Mouse (Mus musculus): ENCODE results near the gene 2700097O09Rik.
"Not testable (repeated sequence)": the region's sequence is repeated elsewhere in the genome, so short reads cannot be mapped to it uniquely, and the experiment has no call there.

The 2700097O09Rik gene

GRCm38 (mm10) chr12:55041011-55041410 lies 38.9 kb downstream of the 2700097O09Rik start:
- no peak for DNase-seq (ENCODE audit: low spot score)

DNA sequence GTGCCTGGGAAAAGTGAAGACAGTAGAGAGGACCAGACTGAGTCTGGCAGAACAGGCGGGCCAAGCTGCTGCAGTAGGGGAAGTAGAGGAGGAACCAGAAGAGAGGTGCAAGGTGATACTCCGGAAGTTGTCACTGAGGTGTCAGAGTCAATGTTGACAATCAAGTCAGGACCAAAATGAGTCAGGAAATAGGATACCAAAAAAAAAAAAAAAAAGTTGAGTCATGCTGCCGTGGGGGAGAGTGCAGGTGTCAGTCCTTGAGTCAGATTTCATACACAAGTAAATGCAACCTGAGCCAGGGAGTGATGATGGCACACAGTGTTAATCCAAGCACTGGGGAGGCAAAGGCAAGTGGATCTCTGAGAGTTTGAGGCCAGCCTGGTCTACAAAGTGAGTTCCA lies 52.8 kb downstream of the 2700097O09Rik start:
- DNase-seq (ENCODE audit: low spot score), result no peak

DNA sequence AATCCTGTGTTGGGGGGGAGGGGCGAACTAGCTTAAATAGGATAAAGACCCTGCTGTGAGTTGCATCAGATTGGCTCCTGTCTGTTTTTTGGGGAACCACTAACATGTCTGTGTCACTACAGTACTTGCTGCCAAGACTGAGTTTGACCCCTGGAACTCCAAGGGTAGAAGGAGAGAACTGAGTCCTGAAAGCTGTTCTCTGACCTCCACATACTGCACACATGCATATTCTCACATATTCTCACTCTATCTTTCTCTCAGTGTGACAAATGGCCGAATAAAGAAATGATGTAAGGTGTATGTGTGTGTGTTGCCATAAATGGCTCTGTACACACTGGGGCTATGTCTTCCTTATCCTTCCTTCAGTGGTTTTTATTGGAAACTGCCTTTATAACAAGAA lies 56.6 kb downstream of the 2700097O09Rik start:
- no peak for DNase-seq (ENCODE audit: low spot score)

DNA sequence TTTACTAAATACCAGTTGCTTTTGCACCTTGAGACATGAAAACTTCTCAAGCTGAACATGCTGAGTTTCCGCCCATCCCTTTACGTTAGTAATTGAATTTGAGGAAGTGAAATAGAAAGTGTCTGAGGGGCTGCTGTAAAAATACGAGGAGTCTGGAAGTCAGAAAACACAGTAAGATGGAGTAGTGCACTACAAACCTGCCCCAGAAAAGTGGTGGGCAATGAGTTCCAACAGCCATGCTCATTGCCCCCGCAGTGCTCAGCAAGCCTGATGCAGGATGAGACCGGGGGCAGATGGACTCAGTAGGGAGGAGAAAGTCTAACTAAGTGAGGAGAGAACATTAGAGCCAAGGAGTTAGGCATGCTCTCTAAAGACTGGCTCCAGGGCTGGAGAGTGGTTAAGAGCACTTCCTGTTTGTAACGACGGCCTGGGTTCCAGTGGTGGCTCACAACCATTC lies 60.5 kb downstream of the 2700097O09Rik start:
- no peak for DNase-seq (ENCODE audit: low spot score)

DNA sequence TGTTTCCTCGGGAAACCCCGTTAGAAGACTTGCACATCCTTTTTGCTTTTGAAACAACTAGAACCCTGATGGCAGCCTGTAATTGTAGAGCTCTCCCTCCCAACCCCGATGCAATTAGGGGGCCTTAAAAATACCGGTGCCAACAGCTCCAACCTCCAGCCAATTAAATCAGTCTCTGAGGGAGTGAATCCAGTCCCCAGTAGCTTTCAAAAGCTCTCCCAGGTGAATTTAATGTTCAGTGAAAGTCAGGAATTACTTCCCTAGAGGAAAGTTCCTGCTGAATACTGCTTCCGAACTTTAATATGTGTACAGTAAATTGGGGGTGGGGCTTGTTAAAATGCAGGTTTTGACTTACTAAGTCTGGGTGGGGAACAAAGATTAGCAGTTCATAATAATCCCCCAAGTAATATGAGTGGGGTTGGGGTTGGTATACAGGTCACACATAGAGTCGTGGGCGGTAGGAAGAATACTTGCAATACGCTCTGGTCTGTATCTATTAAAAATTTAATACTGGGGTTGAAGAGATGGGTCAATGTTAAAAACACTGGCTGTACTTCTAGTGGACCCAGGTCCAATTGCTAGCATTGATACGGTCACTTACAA lies 62.7 kb downstream of the 2700097O09Rik start:
- no peak for DNase-seq (ENCODE audit: low spot score)

DNA sequence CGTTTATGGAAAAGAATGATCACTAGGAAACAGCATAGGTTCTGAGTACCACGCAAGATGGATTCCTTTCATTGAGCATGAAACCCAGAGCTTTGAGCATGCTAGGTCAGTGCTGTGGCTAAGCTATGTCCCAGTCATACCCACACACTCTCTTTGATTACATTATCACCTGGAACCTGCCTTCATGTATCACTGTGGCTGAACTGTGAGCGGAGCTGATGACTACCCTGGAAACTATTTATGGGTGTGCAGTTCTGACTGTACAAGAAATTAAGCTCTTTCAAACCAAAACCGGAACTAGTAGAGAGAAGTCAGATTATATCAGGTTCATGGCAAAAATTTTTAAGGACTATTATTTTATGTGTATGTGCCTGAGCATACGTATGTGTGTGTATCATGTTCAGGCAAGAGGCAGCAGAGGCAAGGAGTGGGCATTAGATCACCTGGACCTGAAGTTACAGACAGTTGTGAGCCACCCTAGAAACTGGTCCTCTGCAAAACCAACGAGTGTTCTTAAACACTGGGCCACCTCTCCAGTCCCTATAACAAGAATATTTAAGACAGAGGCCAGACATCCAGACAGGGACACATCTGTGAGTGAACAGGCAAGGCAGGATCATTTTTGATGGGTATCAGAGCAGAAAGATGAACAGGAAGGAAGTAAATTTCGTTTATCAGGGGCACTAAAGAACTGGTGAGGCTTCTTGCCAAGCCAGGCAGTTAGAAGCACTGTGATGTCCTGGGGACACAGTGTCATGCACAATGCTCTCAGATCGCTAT lies 63.4 kb downstream of the 2700097O09Rik start:
- DNase-seq (ENCODE audit: low spot score), result no peak

GRCm38 (mm10) chr12:55015428-55015827 lies 64.5 kb downstream of the 2700097O09Rik start:
- no peak for DNase-seq (ENCODE audit: low spot score)

GRCm38 (mm10) chr12:55013626-55014398 lies 66.1 kb downstream of the 2700097O09Rik start, which contains the start of gene Baz1a:
Baz1a (minus strand) TSS chr12:55014348.
- DNase-seq (ENCODE audit: low spot score), result no peak

DNA sequence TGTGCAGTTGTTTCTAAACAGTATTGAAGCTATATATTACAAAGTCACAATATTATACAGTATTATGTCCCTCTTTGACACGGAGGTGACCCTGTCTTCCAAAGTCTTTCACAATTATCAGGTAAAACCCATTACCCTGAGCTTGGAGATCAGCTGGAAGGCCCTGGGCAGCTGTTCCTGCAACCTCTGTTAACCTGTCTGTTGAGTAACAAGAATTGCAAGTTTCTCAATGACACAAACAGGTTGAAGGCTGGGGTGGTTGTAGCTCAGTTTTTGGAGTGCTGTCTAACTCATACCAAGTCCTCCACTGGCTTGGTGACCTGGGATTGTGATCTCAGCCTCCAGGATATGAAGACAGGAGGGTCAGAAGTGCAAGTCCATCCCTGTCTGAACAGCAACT lies 66.9 kb downstream of the 2700097O09Rik start:
- no peak for DNase-seq (ENCODE audit: low spot score)

- DNase-seq (ENCODE audit: low spot score), result no peak
These were observed 72.4 kb downstream of the 2700097O09Rik start for GRCm38 (mm10) chr12:55007361-55008008.

- no peak for DNase-seq (ENCODE audit: low spot score)
These were observed 73.8 kb downstream of the 2700097O09Rik start for GRCm38 (mm10) chr12:55006071-55006470.

DNA sequence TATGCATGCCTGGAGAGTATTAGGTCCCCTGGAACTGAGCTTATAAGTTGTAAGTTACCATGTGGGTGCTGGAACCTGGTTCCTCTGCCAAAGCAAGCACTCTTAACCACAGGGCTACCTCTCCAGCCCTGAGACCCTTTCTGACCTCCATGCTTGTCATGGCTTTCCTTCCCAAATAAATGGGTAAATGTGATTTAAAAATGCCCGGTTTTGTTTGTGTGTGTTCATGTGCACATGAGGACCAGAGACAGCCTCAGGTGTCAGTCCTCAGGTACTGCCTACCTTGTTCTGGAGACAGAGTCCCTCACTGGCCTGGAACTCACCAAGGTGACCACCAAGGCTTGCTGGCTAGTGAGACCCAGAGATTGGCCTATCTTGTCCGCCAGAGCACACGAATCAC lies 75.5 kb downstream of the 2700097O09Rik start:
- DNase-seq (ENCODE audit: low spot score), result no peak

GRCm38 (mm10) chr12:55003843-55004242 lies 76.1 kb downstream of the 2700097O09Rik start:
- DNase-seq (ENCODE audit: low spot score), result no peak

- not testable (repeated sequence) for DNase-seq (ENCODE audit: low spot score)
These were observed 77.4 kb downstream of the 2700097O09Rik start for GRCm38 (mm10) chr12:55002532-55002931.

GRCm38 (mm10) chr12:54999016-54999690 lies 80.8 kb downstream of the 2700097O09Rik start:
- no peak for DNase-seq (ENCODE audit: low spot score)

- no peak for DNase-seq (ENCODE audit: low spot score)
These were observed 81.5 kb downstream of the 2700097O09Rik start for GRCm38 (mm10) chr12:54998411-54998810.

DNA sequence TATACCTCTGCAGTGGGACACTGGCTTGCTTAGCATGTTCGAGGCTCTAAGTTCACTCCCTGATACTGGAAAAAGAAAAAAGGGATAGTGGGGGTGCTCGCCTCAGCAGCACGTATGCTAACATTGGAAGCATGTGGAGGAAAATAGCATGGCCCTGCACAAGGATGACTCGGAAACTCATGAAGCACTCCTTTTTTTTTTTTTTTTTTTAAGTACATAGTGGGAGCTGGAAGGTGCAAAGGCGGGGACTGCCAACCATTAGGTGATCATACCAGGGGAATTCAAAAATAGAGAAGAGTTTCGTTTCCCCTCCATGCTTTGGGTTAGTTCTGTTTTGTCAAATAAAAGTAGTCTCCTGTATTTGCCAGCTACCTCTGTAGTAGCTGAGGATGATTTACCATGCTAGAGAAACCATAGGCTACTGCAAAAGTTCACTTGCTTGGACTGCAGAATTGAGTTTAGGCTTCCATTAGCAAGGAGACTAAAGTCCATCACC lies 82.9 kb downstream of the 2700097O09Rik start:
- no peak for DNase-seq (ENCODE audit: low spot score)

GRCm38 (mm10) chr12:54995965-54996364 lies 83.9 kb downstream of the 2700097O09Rik start:
- DNase-seq (ENCODE audit: low spot score), result no peak

Data from embryo, embryonic 10.5 days (tissue).